Mouse (Mus musculus): ENCODE measurements at regions not wholly inside any gene's neighbourhood (a gene's known extent, or its start where the extent isn't known, plus 50 kb on each side); places are given as distances from the start of the nearest gene placed in this dataset.

GRCm38 (mm10) chr12:16279146-16279545, 331.6 kb downstream of the Lpin1 start:
- Histone ChIP-seq H3K4me3 (ENCODE audit: control insufficient read depth in 1 of 2, insufficient read depth in 1 of 2, low read depth in 2 of 2, low read length in 2 of 2) (no peak overlapping the region), H3K27ac (ENCODE audit: control insufficient read depth, low read depth, low read length) (no peak overlapping the region), H3K36me3 (ENCODE audit: control insufficient read depth in 1 of 2, insufficient read depth in 2 of 2, low read length in 2 of 2) (no peaks in the 10 kb centered on the region), H3K9ac (ENCODE audit: control insufficient read depth, low read depth, low read length, poor library complexity, severe bottlenecking) (no peak overlapping the region), H3K9me3 (replicated peaks; ENCODE audit: insufficient read depth, low read length) (no peaks in the 10 kb centered on the region), H3K4me1 (ENCODE audit: control insufficient read depth in 1 of 2, insufficient read depth in 2 of 2, low read length in 2 of 2) (no peaks in the 10 kb centered on the region), H3K79me2 (ENCODE audit: control insufficient read depth, insufficient read depth, low read length, poor library complexity) (no peaks in the 10 kb centered on the region), H3K27me3 (ENCODE audit: control insufficient read depth in 1 of 2, insufficient read depth in 2 of 2, low read length in 2 of 2) (no peaks in the 10 kb centered on the region)
- TF ChIP-seq NRF1 (IDR thresholded peaks at IDR 0.05; ENCODE audit: insufficient read depth, low read depth, low read length, poor library complexity, severe bottlenecking) (no peak), CTCF (IDR thresholded peaks at IDR 0.05 in 2 of 3, conservative IDR thresholded peaks at IDR 0.05 in 1 of 3; ENCODE audit: control insufficient read depth in 1 of 3, insufficient read depth in 1 of 3, low read depth in 2 of 3, low read length in 3 of 3, poor library complexity in 1 of 3, severe bottlenecking in 1 of 3) (no peak), MYC (IDR thresholded peaks at IDR 0.05; ENCODE audit: low read depth, low read length) (no peak), MYB (IDR thresholded peaks at IDR 0.05; ENCODE audit: low read depth, low read length) (no peak), ZKSCAN1 (IDR thresholded peaks at IDR 0.05; ENCODE audit: low read depth, low read length) (no peak), ELF1 (IDR thresholded peaks at IDR 0.05; ENCODE audit: low read depth, low read length) (no peak), GABPA (IDR thresholded peaks at IDR 0.05; ENCODE audit: low read depth, low read length) (no peak), MAFK (IDR thresholded peaks at IDR 0.05; ENCODE audit: borderline replicate concordance, low read depth, low read length) (no peak), MAZ (IDR thresholded peaks at IDR 0.05; ENCODE audit: low read depth, low read length) (no peak), POLR2A (IDR thresholded peaks at IDR 0.05; ENCODE audit: control insufficient read depth in 1 of 2, insufficient read depth in 1 of 2, low read depth in 1 of 2, low read length in 2 of 2, poor library complexity in 1 of 2) (no peak), POLR2AphosphoS2 (IDR thresholded peaks at IDR 0.05; ENCODE audit: low read length) (no peak), NELFE (IDR thresholded peaks at IDR 0.05; ENCODE audit: low read depth, low read length) (no peak), HCFC1 (IDR thresholded peaks at IDR 0.05; ENCODE audit: low read depth, low read length) (no peak)
- no peak for DNase-seq (ENCODE audit: low read depth, low spot score)

DNA sequence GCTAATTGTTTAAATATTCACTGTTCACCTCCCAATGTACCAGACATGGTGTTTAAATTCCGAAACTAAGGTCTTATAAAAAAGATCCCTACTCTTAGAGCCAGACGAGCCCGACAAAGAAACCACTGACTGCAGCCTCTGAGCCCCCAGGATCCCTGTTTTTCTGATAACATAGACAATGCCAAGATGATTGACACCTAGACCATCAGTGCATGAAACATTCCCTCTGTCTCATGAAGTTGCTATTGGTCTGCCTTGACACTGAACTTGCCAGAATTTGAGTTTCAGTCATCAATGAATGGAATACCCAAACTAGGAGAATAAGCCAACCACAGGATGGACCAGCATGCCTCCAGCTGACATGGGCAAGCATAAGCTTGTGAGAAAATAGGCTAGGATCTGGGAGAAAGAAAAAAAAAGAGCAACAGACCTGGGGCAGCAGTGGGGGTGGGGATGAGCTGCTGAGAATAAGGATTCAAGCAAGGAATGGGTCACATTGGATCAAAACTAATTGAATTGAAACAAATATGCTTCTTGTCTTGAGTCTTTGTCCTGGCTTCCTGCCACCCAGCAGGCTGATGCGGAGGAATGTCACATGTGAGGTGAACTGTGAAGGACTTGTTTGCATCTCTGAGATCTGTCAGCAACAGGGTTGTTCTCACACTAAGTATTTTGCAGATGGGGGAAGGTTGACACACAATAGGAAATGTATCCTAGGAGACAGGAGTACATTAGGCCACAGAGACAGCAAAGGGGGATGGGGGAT, 333.0 kb downstream of the Lpin1 start:
- TF ChIP-seq ETS1 (IDR thresholded peaks at IDR 0.05; ENCODE audit: low read depth, low read length): no peak
- no peak for TF ChIP-seq MAX (IDR thresholded peaks at IDR 0.05; ENCODE audit: low read length)
- no peak for TF ChIP-seq TAL1 (IDR thresholded peaks at IDR 0.05; ENCODE audit: low read length)
- TF ChIP-seq TCF12 (IDR thresholded peaks at IDR 0.05; ENCODE audit: low read depth, low read length): no peak
- TF ChIP-seq NRF1 (IDR thresholded peaks at IDR 0.05; ENCODE audit: insufficient read depth, low read depth, low read length, poor library complexity, severe bottlenecking): no peak
- no peak for TF ChIP-seq MYB (IDR thresholded peaks at IDR 0.05; ENCODE audit: low read depth, low read length)
- TF ChIP-seq E2F4 (IDR thresholded peaks at IDR 0.05; ENCODE audit: borderline replicate concordance, low read depth, low read length): no peak
- H3K4me3 ChIP-seq (ENCODE audit: control insufficient read depth in 1 of 2, insufficient read depth in 1 of 2, low read depth in 2 of 2, low read length in 2 of 2): no peak overlapping the region
- H3K27ac ChIP-seq (ENCODE audit: control insufficient read depth, low read depth, low read length): no peak overlapping the region
- H3K79me2 ChIP-seq (ENCODE audit: control insufficient read depth, insufficient read depth, low read length, poor library complexity): no peaks in the 10 kb centered on the region
- no peaks in the 10 kb centered on the region for H3K9me3 ChIP-seq (replicated peaks; ENCODE audit: insufficient read depth, low read length)
- H3K4me1 ChIP-seq (ENCODE audit: control insufficient read depth in 1 of 2, insufficient read depth in 2 of 2, low read length in 2 of 2): no peaks in the 10 kb centered on the region
- H3K27me3 ChIP-seq (ENCODE audit: control insufficient read depth in 1 of 2, insufficient read depth in 2 of 2, low read length in 2 of 2): no peaks in the 10 kb centered on the region
- H3K9ac ChIP-seq (ENCODE audit: control insufficient read depth, low read depth, low read length, poor library complexity, severe bottlenecking): no peak overlapping the region
- no peak for DNase-seq (ENCODE audit: low read depth, low spot score)
- no peaks in the 10 kb centered on the region for H3K36me3 ChIP-seq (ENCODE audit: control insufficient read depth in 1 of 2, insufficient read depth in 2 of 2, low read length in 2 of 2)

All from MEL (cell line).